Mouse (Mus musculus) ZHBTc4 (cell line): Measurements from ENCODE around the gene P2ry12.
A peak's percentile ranks its signal among the peaks of the same experiment; 100 is the strongest.

Source experiments
- DNase-seq: peaks from one replicate; pipeline ENCODE4 v3.0.0-alpha.2; 2011; ENCODE audit warnings: low read depth, low spot score

Gene P2ry12

GRCm38 (mm10) chr3:59262704-59263103 is at the start of gene P2ry12:
P2ry12 (minus strand) TSS chr3:59262871.
- DNase-seq: no peak

DNA sequence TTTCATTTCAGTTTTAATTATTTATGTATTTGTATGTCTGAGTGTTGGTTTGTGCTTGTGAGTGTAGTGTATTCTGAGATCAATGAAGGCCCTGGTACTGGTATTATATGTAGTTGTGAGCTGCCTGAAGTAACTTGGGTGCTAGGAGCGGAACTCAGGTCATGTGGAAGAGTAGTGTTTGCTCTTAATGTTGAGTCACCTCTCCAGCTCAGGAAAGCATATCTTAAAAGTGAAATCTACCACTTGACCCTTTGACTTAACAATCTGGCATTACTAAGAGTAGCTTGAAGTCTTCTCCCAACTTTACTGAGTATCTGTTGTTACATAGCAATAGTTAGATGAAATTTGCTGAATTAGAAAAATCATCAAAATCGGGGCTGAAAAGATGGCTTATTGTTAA is 42.8 kb upstream of the P2ry12 start:
- no peak for DNase-seq

- no peak for DNase-seq
Observed at GRCm38 (mm10) chr3:59304944-59305343, 42.3 kb upstream of the P2ry12 start.

GRCm38 (mm10) chr3:59297653-59298052 is 35.0 kb upstream of the P2ry12 start:
- DNase-seq: peak; percentile 13

DNA sequence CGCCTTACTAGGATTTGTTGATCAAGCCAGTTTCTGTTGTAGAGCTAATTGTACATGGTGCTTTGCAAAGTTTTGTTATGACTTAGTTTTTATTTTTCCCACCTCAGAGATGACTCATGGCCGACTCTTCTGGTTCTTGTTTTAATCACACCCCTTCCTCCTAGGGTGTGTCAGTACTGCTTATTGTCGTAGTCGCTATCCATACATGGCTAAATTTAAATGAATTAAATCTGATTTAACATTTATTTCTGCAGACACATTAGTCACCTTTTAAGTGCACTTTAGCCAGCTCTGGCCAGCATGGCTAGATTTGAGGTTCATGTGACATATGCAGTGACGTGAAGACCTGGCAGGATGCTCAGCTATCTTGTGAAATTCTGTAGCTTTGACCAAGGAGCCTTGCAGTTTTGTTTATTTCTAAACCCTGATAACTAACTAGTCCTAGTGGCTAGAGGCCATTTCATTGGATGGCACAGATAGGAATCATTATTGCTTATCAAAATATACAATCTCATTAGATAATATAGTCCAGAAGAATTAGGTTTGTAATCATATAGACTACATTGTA is 34.0 kb upstream of the P2ry12 start:
- DNase-seq: no peak

DNA sequence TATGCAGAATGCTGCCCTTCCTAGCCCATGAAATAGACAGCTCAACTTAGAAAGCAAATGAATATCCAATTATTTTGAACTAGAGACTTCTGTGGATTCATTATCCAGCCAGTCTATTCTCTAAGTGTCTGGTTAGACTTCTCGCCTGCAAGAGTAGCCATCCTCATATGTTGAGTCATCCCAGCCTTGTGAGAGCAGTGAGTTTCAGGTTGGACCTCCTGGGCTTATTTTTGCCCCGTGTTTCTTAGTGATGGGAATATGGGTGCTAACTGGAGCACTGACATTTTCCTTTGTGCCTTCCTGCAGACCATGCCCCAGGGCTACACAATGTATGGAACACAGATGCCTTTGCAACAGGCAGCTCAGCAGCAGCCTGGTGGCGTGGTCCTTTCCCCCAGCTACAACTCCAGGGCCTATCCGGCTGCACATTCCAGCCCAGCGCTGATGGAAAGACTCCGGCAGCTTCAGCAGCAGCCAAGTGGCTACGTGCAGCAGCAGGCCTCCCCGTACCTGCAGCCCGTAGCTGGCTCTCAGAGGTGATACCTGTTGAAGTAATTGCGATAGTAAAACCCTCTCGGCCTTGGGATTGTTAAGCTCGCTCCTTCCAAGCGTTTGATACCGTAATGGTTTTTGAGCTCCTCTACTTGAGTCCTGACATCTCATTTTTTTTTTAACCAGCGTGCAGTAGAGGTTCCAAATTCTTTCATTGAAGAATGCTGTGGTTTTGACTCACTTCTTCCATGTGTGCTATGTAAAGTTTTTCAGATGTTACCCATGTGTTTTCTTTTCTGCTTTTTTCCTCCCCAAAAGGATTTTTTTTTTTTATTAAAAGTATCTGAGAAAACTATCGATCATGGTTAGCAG is 33.3 kb upstream of the P2ry12 start:
- DNase-seq: no peak

- no peak for DNase-seq
Observed at GRCm38 (mm10) chr3:59293437-59294199, 30.9 kb upstream of the P2ry12 start.

- no peak for DNase-seq
Observed at GRCm38 (mm10) chr3:59290551-59290950, 27.9 kb upstream of the P2ry12 start.

DNA sequence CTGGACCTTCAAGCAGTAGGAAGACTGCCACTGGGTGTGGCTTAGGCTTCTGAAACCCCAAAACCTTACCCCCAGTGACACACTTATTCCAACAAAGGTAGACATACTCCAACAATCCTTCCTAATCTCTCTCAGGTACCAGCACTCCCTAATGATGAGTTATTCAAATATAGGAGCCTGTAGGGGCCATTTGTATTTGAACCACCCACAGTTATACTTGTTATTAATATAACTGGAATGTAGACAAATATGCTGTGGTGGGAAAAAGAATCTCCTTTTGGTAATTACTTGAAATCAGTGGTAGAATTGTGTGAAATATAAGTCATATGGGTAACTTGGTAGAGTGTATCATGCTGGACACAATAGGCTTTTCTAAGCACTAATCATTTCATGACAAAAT is 15.9 kb upstream of the P2ry12 start:
- DNase-seq: no peak

- DNase-seq: no peak
Observed at GRCm38 (mm10) chr3:59278254-59278533, 15.5 kb upstream of the P2ry12 start.

- peak; percentile 36 for DNase-seq
Observed at GRCm38 (mm10) chr3:59277502-59278253, 15.0 kb upstream of the P2ry12 start.

GRCm38 (mm10) chr3:59270811-59271210 is 8.1 kb upstream of the P2ry12 start:
- DNase-seq: no peak

- DNase-seq: no peak
Observed at GRCm38 (mm10) chr3:59263988-59264387, 1.3 kb upstream of the P2ry12 start.

GRCm38 (mm10) chr3:59263417-59263816 is 746 bp upstream of the P2ry12 start:
- DNase-seq: no peak

DNA sequence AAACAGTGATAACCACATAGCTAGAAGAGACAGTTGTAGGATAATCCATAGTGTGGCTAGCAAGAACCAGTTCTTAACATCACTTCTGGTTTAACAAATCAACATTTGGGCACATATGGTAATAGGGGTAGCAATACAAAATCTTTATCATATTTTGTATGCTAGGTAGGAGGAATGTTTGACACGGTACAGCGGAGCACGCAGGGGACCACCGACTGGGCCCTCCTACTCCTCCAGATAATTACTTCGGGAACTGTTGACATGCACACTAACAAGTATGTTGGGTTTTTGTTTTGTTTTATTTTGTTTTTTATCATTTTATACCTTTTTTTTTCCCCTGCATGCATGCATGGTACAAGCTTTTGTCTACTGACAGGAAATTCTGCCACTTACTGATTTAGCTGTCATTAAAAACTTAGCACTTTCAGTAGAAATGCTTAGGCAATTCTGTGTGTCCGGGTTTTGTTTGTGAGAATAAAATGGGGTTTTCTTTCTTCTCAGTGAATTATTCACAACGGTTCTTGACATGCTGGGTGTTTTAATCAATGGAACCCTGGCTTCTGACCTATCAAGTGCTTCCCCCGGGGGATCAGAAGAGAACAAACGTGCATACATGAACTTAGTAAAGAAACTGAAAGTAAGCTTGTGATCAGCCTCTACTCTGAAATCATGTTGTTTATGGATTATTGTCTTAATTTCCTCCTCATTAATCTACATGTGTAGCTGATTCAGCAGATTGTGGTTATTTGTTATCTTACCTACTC is 780 bp downstream of the P2ry12 start:
- DNase-seq: no peak

GRCm38 (mm10) chr3:59260745-59261144 is 1.9 kb downstream of the P2ry12 start:
- peak; percentile 7 for DNase-seq

DNA sequence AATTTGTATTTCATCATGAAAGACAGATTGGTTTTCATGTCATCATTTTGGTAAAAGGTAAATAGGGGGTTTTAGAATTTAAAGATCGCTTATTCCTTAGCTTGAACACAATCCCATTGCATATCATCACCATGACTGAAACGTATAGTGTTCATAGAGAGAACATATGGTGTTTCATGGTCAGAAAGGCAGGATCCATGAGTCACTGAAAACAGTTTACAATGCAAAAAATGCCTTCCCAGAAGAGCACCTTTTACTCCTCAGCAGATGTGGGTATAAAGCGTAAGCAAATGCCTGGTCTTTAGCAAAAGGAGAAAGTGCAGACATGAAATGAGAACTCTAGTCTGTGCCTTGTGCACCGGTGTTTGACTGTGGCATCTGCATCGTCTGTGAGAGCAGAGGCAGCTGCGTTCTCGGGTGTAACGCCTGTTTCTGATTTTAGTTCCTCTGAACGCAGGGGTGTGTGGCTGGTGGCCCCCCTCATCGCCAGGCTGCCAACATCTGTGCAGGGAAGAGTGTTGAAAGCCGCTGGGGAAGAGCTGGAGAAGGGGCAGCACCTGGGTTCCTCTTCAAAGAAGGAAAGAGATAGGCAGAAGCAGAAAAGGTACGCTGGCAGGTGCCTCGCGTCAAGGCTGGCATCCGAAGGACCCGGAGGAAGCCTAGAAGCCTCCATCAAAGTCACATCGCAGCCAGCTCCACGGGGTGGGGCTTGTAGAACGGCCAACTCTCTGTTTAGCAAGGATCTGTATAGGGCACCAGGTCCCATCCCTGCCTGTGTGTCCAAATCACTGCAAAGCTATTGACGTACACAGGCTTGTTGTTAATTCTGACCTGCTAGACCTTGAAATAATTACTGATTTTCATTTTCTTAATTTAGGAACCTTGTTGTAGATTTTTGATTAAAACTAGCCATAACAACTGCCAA is 4.7 kb downstream of the P2ry12 start:
- DNase-seq: no peak

GRCm38 (mm10) chr3:59250454-59250853 is 12.2 kb downstream of the P2ry12 start:
- DNase-seq: no peak

GRCm38 (mm10) chr3:59248031-59248430 is 14.6 kb downstream of the P2ry12 start:
- no peak for DNase-seq

GRCm38 (mm10) chr3:59243384-59243783 is 19.3 kb downstream of the P2ry12 start:
- DNase-seq: no peak
